Mouse (Mus musculus) spleen, adult 2 months (tissue): ENCODE results near the gene Fzr1. TPM values are rescaled to one million over a fixed set of nuclear protein-coding genes. Genes with fewer than 3 reads are reported as not detected.
A peak's percentile ranks its signal among the peaks of the same experiment; 100 is the strongest.

Experiments
- DNase-seq, 2 experiments: peaks; one replicate each; pipeline versions ENCODE4 v3.0.0 to v3.0.0-alpha.2; 2012 to 2021; ENCODE audit warnings: low spot score in 2 of 2, low read depth in 1 of 2
- H3K27ac ChIP-seq: fragments of 200-500 bp; 2 replicates; pipeline ENCODE4 v1.5.1; 2012; ENCODE audit warnings: low read length, inconsistent platforms; ENCODE audit not compliant: insufficient read depth
- H3K27me3 ChIP-seq: fragments of 200-500 bp; 2 replicates; pipeline ENCODE4 v1.6.1; 2012; ENCODE audit warnings: mild to moderate bottlenecking, moderate library complexity, low read length, inconsistent platforms; ENCODE audit not compliant: control insufficient read depth, insufficient read depth
- H3K36me3 ChIP-seq: fragments of 200-500 bp; 2 replicates; pipeline ENCODE4 v1.6.1; 2012; ENCODE audit warnings: mild to moderate bottlenecking, low read length, inconsistent platforms; ENCODE audit not compliant: control insufficient read depth, insufficient read depth
- H3K4me1 ChIP-seq: fragments of 200-500 bp; 2 replicates; pipeline ENCODE4 v1.6.1; 2011; ENCODE audit warnings: inconsistent platforms; ENCODE audit not compliant: control insufficient read depth, insufficient read depth, insufficient read length
- H3K4me3 ChIP-seq: fragments of 200-500 bp; 2 replicates; pipeline ENCODE4 v1.5.1; 2011; ENCODE audit warnings: mild to moderate bottlenecking, inconsistent platforms; ENCODE audit not compliant: insufficient read depth, insufficient read length; ENCODE audit errors: extremely low read depth
- CTCF ChIP-seq: fragments of 200-500 bp; IDR thresholded peaks from 2 replicates; pipeline ENCODE4 v1.5.1; 2011; ENCODE audit warnings: mild to moderate bottlenecking, inconsistent platforms; ENCODE audit not compliant: insufficient read depth, insufficient read length, insufficient replicate concordance; ENCODE audit errors: extremely low read depth
- POLR2A ChIP-seq: fragments of 200-500 bp; IDR thresholded peaks from 2 replicates; pipeline ENCODE4 v1.6.1; 2011; ENCODE audit warnings: low read depth, low read length, inconsistent platforms
- WGBS: fragments of 180-500 bp; shearing (Covaris S2); methylation state at CpG from one replicate; pipeline ENCODE4 v1.1.7; 2018; 5-methylcytosine and 5-hydroxymethylcytosine counted together
- polyA plus RNA-seq: library from polyadenylated mRNA; depleted of rRNA; stranded (reverse); fragments of >200 nt; gene quantifications from 2 replicates; pipeline ENCODE4 v1.2.3, GENCODE M21; 2012

The Fzr1 gene
- polyA plus RNA-seq, 1 experiment = 127 TPM

DNA sequence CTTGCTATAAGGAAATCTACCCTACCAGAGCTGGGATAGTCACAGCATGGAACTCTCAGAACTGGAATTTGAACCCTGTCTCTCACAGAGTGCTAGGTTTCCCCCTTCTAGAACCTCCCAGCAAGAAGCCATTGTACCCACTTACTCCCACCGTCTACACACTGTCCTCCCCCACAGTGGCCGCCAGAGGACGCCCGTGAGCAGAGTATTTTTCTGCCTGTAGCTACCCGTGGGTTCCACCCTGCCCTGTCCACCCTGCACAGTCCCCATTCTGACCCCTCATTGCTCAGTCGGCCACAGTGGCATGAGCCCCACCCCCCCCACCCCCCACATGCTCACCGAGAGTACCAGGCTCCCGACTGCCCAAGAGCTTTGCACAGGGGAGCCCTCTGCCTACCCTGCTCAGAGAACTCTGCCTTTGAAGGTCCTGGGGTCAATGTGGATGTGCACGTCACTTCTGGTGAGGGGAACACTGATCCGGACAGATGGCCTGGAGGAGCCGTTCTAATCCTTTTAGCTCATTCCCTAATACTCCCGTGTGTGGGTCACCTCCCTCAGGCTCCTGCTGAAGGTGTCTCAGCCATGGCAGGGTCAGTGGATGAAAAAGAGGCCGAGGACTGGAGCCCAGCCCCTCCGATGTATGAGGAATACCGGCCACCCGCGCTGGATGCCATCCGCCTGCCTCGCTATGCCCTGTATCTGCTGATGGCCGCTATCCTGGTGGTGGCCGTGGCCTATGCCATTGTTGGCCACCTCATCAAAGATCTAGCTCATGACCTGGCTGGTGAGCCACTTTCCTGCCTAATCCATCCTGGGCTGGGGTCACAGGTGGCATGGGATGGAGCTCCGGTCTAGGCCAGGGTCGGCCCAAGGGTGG, 11.7 kb upstream of the Fzr1 start:
- Histone ChIP-seq H3K4me1 (peaks cover 17% of the 10 kb centered on the region; the same call in 1 of the 2 replicates), H3K27ac (no peak overlapping the region), H3K27me3 (no peaks in the 10 kb centered on the region), H3K4me3 (no peak overlapping the region), H3K36me3 (peaks cover 14% of the 10 kb centered on the region)
- DNase-seq = peak in 1 of 2 experiments; percentile 66
- peak; percentile 90 for TF ChIP-seq CTCF
- no peak for TF ChIP-seq POLR2A
- WGBS = 58% methylated on average over 23 of the region's 23 CpGs

- no peak overlapping the region for H3K4me3 ChIP-seq
- no peak overlapping the region for H3K27ac ChIP-seq
- peaks cover 19% of the 10 kb centered on the region; the same call in 1 of the 2 replicates for H3K4me1 ChIP-seq
- H3K36me3 ChIP-seq = peaks cover 14% of the 10 kb centered on the region
- TF ChIP-seq CTCF = no peak
- no peak for TF ChIP-seq POLR2A
- H3K27me3 ChIP-seq = no peaks in the 10 kb centered on the region
- 88% methylated on average over 3 of the region's 3 CpGs for WGBS
- DNase-seq = no peak
Observed at GRCm38 (mm10) chr10:81389373-81389772, 11.1 kb upstream of the Fzr1 start.

- Histone ChIP-seq H3K36me3 (peaks cover 14% of the 10 kb centered on the region), H3K4me1 (peaks cover 16% of the 10 kb centered on the region; the same call in 1 of the 2 replicates), H3K27ac (no peak within 1 kb of the TSS), H3K4me3 (no peak within 1 kb of the TSS), H3K27me3 (no peaks in the 10 kb centered on the region)
- TF ChIP-seq CTCF (no peak), POLR2A (no peak)
- DNase-seq = no peak
- WGBS = 92% methylated on average over 5 of the region's 5 CpGs
Observed at GRCm38 (mm10) chr10:81388505-81389055, 10.3 kb upstream of the Fzr1 start, which contains the start of gene Gm48552. Gene Gm48552 (plus strand): TSS chr10:81389005.

- WGBS = 95% methylated on average over 20 of the region's 20 CpGs
- Histone ChIP-seq H3K27me3 (no peaks in the 10 kb centered on the region), H3K36me3 (peaks cover 14% of the 10 kb centered on the region), H3K27ac (no peak overlapping the region), H3K4me3 (no peak overlapping the region), H3K4me1 (peaks cover 9% of the 10 kb centered on the region; the same call in 1 of the 2 replicates)
- no peak for TF ChIP-seq CTCF
- TF ChIP-seq POLR2A = no peak
- DNase-seq = no peak
Observed at GRCm38 (mm10) chr10:81387716-81388115, 9.4 kb upstream of the Fzr1 start.

- peaks cover 7% of the 10 kb centered on the region; the same call in 1 of the 2 replicates for H3K4me1 ChIP-seq
Observed at GRCm38 (mm10) chr10:81385603-81386306, 7.4 kb upstream of the Fzr1 start.

DNA sequence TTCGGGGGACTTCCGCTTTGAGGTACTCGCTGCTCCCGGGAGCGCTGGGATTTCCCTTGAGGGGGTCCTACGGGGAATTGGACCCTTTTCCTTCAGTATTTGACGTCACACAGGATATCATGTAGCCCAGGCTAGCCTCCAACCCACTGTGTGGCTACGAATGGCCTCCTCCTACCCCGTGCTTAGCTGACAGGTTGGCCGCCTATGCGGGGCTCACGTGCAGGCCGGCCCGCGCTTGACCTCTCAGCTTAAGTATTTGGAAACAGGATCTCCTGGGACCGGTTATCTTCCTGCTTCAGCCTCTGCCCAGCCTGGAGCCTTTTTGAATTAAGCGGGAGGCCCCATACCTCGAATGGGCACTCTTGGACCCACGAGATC, 6.3 kb upstream of the Fzr1 start:
- under 1% methylated on average over 19 of the region's 19 CpGs for WGBS
- H3K36me3 ChIP-seq = peaks cover 14% of the 10 kb centered on the region
- H3K27me3 ChIP-seq = no peaks in the 10 kb centered on the region
- TF ChIP-seq POLR2A = no peak
- TF ChIP-seq CTCF = no peak
- H3K4me3 ChIP-seq = peak overlapping the region; percentile 69
- H3K4me1 ChIP-seq = peaks cover 7% of the 10 kb centered on the region; the same call in 1 of the 2 replicates
- no peak for DNase-seq
- peak overlapping the region; percentile 67 for H3K27ac ChIP-seq

More at GRCm38 (mm10) chr10:81385603-81386306, 7.4 kb upstream of the Fzr1 start:
- no peak for DNase-seq
- no peak for TF ChIP-seq CTCF
- TF ChIP-seq POLR2A = no peak
- H3K36me3 ChIP-seq = peaks cover 14% of the 10 kb centered on the region
- no peaks in the 10 kb centered on the region for H3K27me3 ChIP-seq
- H3K27ac ChIP-seq = no peak overlapping the region
- H3K4me3 ChIP-seq = no peak overlapping the region
- WGBS = 82% methylated on average over 22 of the region's 22 CpGs
